Mouse (Mus musculus): ENCODE results near the gene Mylk3. TPM values are rescaled to one million over a fixed set of nuclear protein-coding genes. Genes with fewer than 3 reads are reported as not detected.

Gene Mylk3
- polyA plus RNA-seq, 2 experiments = 42.1 to 48.7 TPM

- ATAC-seq (ENCODE audit: insufficient read depth) = no peak
- Histone ChIP-seq H3K27ac (no peak overlapping the region), H3K9me3 (ENCODE audit: control insufficient read depth, low read length) (no peaks in the 10 kb centered on the region), H3K36me3 (replicated peaks; ENCODE audit: control insufficient read depth, insufficient read depth, low read depth) (no peaks in the 10 kb centered on the region; the same call in none of the 2 replicates), H3K9ac (replicated peaks) (no peak overlapping the region), H3K4me3 (ENCODE audit: insufficient read depth in 1 of 2, low read depth in 2 of 2, low read length in 2 of 2) (no peak overlapping the region), H3K4me1 (replicated peaks; ENCODE audit: control insufficient read depth in 2 of 2, insufficient read depth in 2 of 2, low read length in 1 of 2) (no peaks in the 10 kb centered on the region), H3K27me3 (ENCODE audit: control insufficient read depth, insufficient read depth, low read length) (no peaks in the 10 kb centered on the region), H3K4me2 (ENCODE audit: low read depth) (no peak overlapping the region)
- WGBS (ENCODE audit: insufficient replicate concordance) = 52% methylated on average over 3 of the region's 3 CpGs
- DNase-seq (ENCODE audit: low read depth in 3 of 3, low spot score in 3 of 3) = no peak
- no peak for TF ChIP-seq CTCF (IDR thresholded peaks at IDR 0.05; ENCODE audit: low read depth)
- no peak for TF ChIP-seq EP300 (IDR thresholded peaks at IDR 0.05; ENCODE audit: low read depth)
These were observed 22.4 kb upstream of the Mylk3 start for GRCm38 (mm10) chr8:85408526-85408925.

GRCm38 (mm10) chr8:85408053-85408505, 21.9 kb upstream of the Mylk3 start:
- Histone ChIP-seq H3K27ac (no peak overlapping the region), H3K9me3 (ENCODE audit: control insufficient read depth, low read length) (no peaks in the 10 kb centered on the region), H3K4me3 (ENCODE audit: insufficient read depth in 1 of 2, low read depth in 2 of 2, low read length in 2 of 2) (no peak overlapping the region), H3K27me3 (ENCODE audit: control insufficient read depth, insufficient read depth, low read length) (no peaks in the 10 kb centered on the region), H3K4me2 (ENCODE audit: low read depth) (no peak overlapping the region), H3K9ac (replicated peaks) (no peak overlapping the region), H3K36me3 (replicated peaks; ENCODE audit: control insufficient read depth, insufficient read depth, low read depth) (no peaks in the 10 kb centered on the region; the same call in none of the 2 replicates), H3K4me1 (replicated peaks; ENCODE audit: control insufficient read depth in 2 of 2, insufficient read depth in 2 of 2, low read length in 1 of 2) (no peaks in the 10 kb centered on the region)
- ATAC-seq (ENCODE audit: insufficient read depth) (no peak; the same call in 1 of the 2 replicates), DNase-seq (ENCODE audit: low read depth in 3 of 3, low spot score in 3 of 3) (no peak)
- 46% methylated on average over 7 of the region's 7 CpGs for WGBS (ENCODE audit: insufficient replicate concordance)
- TF ChIP-seq EP300 (IDR thresholded peaks at IDR 0.05; ENCODE audit: low read depth) (no peak), CTCF (IDR thresholded peaks at IDR 0.05; ENCODE audit: low read depth) (peak; percentile 60)

- no peak overlapping the region for H3K4me3 ChIP-seq (ENCODE audit: insufficient read depth in 1 of 2, low read depth in 2 of 2, low read length in 2 of 2)
- DNase-seq (ENCODE audit: low read depth in 3 of 3, low spot score in 3 of 3) (no peak), ATAC-seq (ENCODE audit: insufficient read depth) (no peak)
- no peak for TF ChIP-seq CTCF (IDR thresholded peaks at IDR 0.05; ENCODE audit: low read depth)
- no peaks in the 10 kb centered on the region; the same call in none of the 2 replicates for H3K36me3 ChIP-seq (replicated peaks; ENCODE audit: control insufficient read depth, insufficient read depth, low read depth)
- H3K4me2 ChIP-seq (ENCODE audit: low read depth) = no peak overlapping the region
- no peaks in the 10 kb centered on the region for H3K9me3 ChIP-seq (ENCODE audit: control insufficient read depth, low read length)
- no peaks in the 10 kb centered on the region for H3K27me3 ChIP-seq (ENCODE audit: control insufficient read depth, insufficient read depth, low read length)
- no peak overlapping the region for H3K9ac ChIP-seq (replicated peaks)
- WGBS (ENCODE audit: insufficient replicate concordance) = 53% methylated on average over 10 of the region's 10 CpGs
- H3K4me1 ChIP-seq (replicated peaks; ENCODE audit: control insufficient read depth in 2 of 2, insufficient read depth in 2 of 2, low read length in 1 of 2) = no peaks in the 10 kb centered on the region
- no peak overlapping the region for H3K27ac ChIP-seq
These were observed 19.8 kb upstream of the Mylk3 start for GRCm38 (mm10) chr8:85405961-85406360.

- Histone ChIP-seq H3K36me3 (replicated peaks; ENCODE audit: control insufficient read depth, insufficient read depth, low read depth) (no peaks in the 10 kb centered on the region; the same call in 1 of the 2 replicates), H3K4me2 (ENCODE audit: low read depth) (no peak overlapping the region), H3K9ac (replicated peaks) (no peak overlapping the region), H3K4me1 (replicated peaks; ENCODE audit: control insufficient read depth in 2 of 2, insufficient read depth in 2 of 2, low read length in 1 of 2) (no peaks in the 10 kb centered on the region), H3K9me3 (ENCODE audit: control insufficient read depth, low read length) (no peaks in the 10 kb centered on the region), H3K27ac (no peak overlapping the region), H3K27me3 (ENCODE audit: control insufficient read depth, insufficient read depth, low read length) (no peaks in the 10 kb centered on the region), H3K4me3 (ENCODE audit: insufficient read depth in 1 of 2, low read depth in 2 of 2, low read length in 2 of 2) (no peak overlapping the region)
- DNase-seq (ENCODE audit: low read depth in 3 of 3, low spot score in 3 of 3) (no peak), ATAC-seq (ENCODE audit: insufficient read depth) (no peak)
- 54% methylated on average over 3 of the region's 3 CpGs for WGBS (ENCODE audit: insufficient replicate concordance)
- TF ChIP-seq CTCF (IDR thresholded peaks at IDR 0.05; ENCODE audit: low read depth) = no peak
- no peak for TF ChIP-seq EP300 (IDR thresholded peaks at IDR 0.05; ENCODE audit: low read depth)
These were observed 19.3 kb upstream of the Mylk3 start for GRCm38 (mm10) chr8:85405418-85405817.

- no peaks in the 10 kb centered on the region for H3K36me3 ChIP-seq (replicated peaks; ENCODE audit: control insufficient read depth, insufficient read depth, low read depth)
- no peak overlapping the region for H3K4me3 ChIP-seq (ENCODE audit: insufficient read depth in 1 of 2, low read depth in 2 of 2, low read length in 2 of 2)
- no peaks in the 10 kb centered on the region for H3K9me3 ChIP-seq (ENCODE audit: control insufficient read depth, low read length)
- DNase-seq (ENCODE audit: low read depth in 3 of 3, low spot score in 3 of 3) (no peak), ATAC-seq (ENCODE audit: insufficient read depth) (no peak)
- no peak overlapping the region for H3K9ac ChIP-seq (replicated peaks)
- peaks cover 30 to 32% of the 10 kb centered on the region in 2 experiments for H3K4me1 ChIP-seq (replicated peaks; ENCODE audit: control insufficient read depth in 2 of 2, insufficient read depth in 2 of 2, low read length in 1 of 2)
- TF ChIP-seq CTCF (IDR thresholded peaks at IDR 0.05; ENCODE audit: low read depth) (peak; percentile 61), EP300 (IDR thresholded peaks at IDR 0.05; ENCODE audit: low read depth) (no peak)
- no peaks in the 10 kb centered on the region for H3K27me3 ChIP-seq (ENCODE audit: control insufficient read depth, insufficient read depth, low read length)
- no peak overlapping the region for H3K4me2 ChIP-seq (ENCODE audit: low read depth)
- H3K27ac ChIP-seq = no peak overlapping the region
- WGBS (ENCODE audit: insufficient replicate concordance) = 87% methylated on average over 4 of the region's 4 CpGs
These were observed 12.4 kb upstream of the Mylk3 start for GRCm38 (mm10) chr8:85398548-85398947.

All from liver, embryonic 14.5 days (tissue).